Mouse (Mus musculus) brain, embryonic 14.5 days (tissue): ENCODE data around the gene Olfr1253. TPM values are rescaled to one million over a fixed set of nuclear protein-coding genes. Genes with fewer than 3 reads are reported as not detected.

Experiments
- DNase-seq: peaks from one replicate; pipeline ENCODE4 v3.0.0-alpha.2; 2011; ENCODE audit warnings: low read depth
- CTCF ChIP-seq: fragments of 200-500 bp; IDR thresholded peaks from 2 replicates; pipeline ENCODE4 v1.5.1; 2012; ENCODE audit warnings: inconsistent platforms, mild to moderate bottlenecking, moderate library complexity, borderline replicate concordance; ENCODE audit not compliant: insufficient read depth, insufficient read length; ENCODE audit errors: extremely low read depth
- POLR2A ChIP-seq: fragments of 200-500 bp; IDR thresholded peaks from 2 replicates; pipeline ENCODE4 v1.6.1; 2012; ENCODE audit warnings: mild to moderate bottlenecking, inconsistent platforms, borderline replicate concordance; ENCODE audit not compliant: poor library complexity, insufficient read depth, insufficient read length, severe bottlenecking; ENCODE audit errors: extremely low read depth
- polyA plus RNA-seq: library from polyadenylated mRNA; depleted of rRNA; stranded (reverse); fragments of >200 nt; gene quantifications from 2 replicates; pipeline ENCODE4 v1.2.3, GENCODE M21; 2012; rRNA removed

Gene Olfr1253
- not detected in 2 replicates for polyA plus RNA-seq

DNA sequence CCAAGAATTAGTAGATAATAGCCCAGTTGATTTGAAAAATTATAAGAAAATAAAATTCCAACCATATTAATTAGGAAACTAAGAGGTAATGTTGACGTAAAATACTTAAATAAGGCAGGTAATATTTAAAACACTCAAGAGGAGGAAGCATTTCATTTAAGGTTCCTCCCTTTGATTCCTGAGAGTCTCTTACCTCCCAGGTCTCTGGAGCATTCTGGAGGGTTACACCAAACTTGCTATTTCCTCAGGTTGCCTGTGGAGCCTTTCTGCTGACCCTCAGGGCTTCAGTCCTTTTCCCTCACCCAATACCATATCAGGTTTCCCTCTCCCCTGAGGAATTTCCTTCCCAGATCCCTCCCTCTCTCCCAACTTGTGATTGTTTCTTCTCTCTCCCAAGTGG lies at the start of gene Olfr1253:
Gene Olfr1253, minus strand, starts transcription at position 101 of the 400 bp plus-strand sequence.
- DNase-seq = no peak
- TF ChIP-seq CTCF = no peak
- TF ChIP-seq POLR2A = no peak

DNA sequence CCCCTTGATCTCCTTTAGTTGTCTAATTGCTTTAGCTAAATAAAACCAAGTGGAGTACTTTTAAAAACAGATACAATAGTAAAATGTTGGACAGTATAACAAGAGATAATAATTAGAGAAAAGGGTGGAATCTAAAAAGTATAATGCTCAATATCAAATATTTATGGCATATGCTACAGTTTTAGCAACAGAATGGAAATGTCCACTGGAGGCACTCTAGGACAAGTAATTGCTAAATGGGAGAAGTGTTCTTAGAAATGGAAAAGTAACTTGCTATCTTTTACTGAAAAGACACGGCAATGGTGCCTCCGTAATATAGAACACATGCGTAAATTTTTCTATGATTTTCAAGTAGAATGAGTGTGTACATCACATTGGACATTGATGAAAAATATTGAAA lies 42.7 kb upstream of the Olfr1253 start:
- TF ChIP-seq CTCF = no peak
- no peak for TF ChIP-seq POLR2A
- no peak for DNase-seq

DNA sequence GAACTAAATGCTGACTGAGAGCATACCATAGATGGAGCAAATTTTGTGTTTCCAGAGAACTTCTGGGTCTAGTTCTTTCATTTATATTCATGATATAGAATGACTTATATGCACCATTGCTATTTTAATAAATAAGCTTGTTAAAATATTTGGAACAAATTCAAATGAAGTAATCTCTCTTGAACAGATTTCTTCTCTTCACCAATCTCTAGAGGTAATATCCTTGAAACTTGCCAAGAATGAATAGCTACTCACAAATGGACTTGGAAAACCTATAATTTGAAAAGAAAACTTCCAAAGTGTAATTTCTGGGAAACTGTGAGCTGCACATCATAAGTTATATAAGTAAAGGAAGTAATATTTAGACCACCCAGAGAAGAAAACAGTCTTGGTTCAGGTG lies 36.6 kb upstream of the Olfr1253 start, which contains the start of gene Olfr1254:
Gene Olfr1254, minus strand, starts transcription at position 101 of the 400 bp plus-strand sequence.
- no peak for DNase-seq
- no peak for TF ChIP-seq POLR2A
- no peak for TF ChIP-seq CTCF

DNA sequence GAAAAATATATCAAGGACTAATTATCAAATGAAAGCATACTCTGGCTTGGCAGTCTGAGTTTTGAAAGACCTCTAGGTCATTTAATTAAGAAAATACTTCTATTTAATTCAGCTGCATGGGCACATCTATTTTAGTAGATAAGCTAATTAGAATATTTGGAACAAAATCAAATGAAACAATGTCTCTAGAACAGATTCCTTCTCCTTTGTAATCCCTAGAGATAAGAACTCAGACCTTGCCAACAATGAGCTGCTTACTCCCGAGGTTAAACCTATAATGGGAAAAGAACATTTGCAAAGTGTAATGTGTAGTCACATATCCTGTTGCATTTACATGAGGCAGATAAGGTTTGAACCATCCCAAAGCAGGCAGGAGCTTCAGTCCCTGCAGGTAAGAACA lies 32.0 kb downstream of the Olfr1253 start, which contains the start of gene Olfr1252:
Gene Olfr1252, minus strand, starts transcription at position 101 of the 400 bp plus-strand sequence.
- TF ChIP-seq POLR2A (no peak), CTCF (no peak)
- DNase-seq = no peak

Other genes starting within 250 kb of the Olfr1253 start
- not detected in 2 replicates for gene Olfr1243, start 225.6 kb downstream of the Olfr1253 start, polyA plus RNA-seq
- gene Olfr1245, start 178.6 kb downstream of the Olfr1253 start, polyA plus RNA-seq = not detected in 2 replicates
- gene Olfr1246, start 163.9 kb downstream of the Olfr1253 start, polyA plus RNA-seq = not detected in 2 replicates
- not detected in 2 replicates for gene Olfr1247, start 143.0 kb downstream of the Olfr1253 start, polyA plus RNA-seq
- gene Olfr1248, start 138.8 kb downstream of the Olfr1253 start, polyA plus RNA-seq = not detected in 2 replicates
- not detected in 2 replicates for gene Olfr1249, start 122.1 kb downstream of the Olfr1253 start, polyA plus RNA-seq
- not detected in 2 replicates for gene Olfr1250, start 95.6 kb downstream of the Olfr1253 start, polyA plus RNA-seq
- not detected in 2 replicates for gene Olfr1251, start 85.2 kb downstream of the Olfr1253 start, polyA plus RNA-seq
- not detected in 2 replicates for gene Olfr1252, start 32.1 kb downstream of the Olfr1253 start, polyA plus RNA-seq
- not detected in 2 replicates for gene Olfr1254, start 36.5 kb upstream of the Olfr1253 start, polyA plus RNA-seq
- gene Olfr1255, start 55.0 kb upstream of the Olfr1253 start, polyA plus RNA-seq = not detected in 2 replicates
- not detected in 2 replicates for gene Olfr1256, start 84.5 kb upstream of the Olfr1253 start, polyA plus RNA-seq
- gene Olfr48, start 91.1 kb upstream of the Olfr1253 start, polyA plus RNA-seq = 0.07 and 0.13 TPM in 2 replicates
- gene Olfr1257, start 121.3 kb upstream of the Olfr1253 start, polyA plus RNA-seq = not detected in 2 replicates
- not detected in 2 replicates for gene Olfr1258, start 170.2 kb upstream of the Olfr1253 start, polyA plus RNA-seq
- gene Olfr1259, start 191.6 kb upstream of the Olfr1253 start, polyA plus RNA-seq = not detected in 2 replicates
- not detected in 2 replicates for gene Olfr1260, start 217.2 kb upstream of the Olfr1253 start, polyA plus RNA-seq
- not detected in 2 replicates for gene Olfr1261, start 234.1 kb upstream of the Olfr1253 start, polyA plus RNA-seq
- not detected in 2 replicates for gene Olfr1262, start 243.1 kb upstream of the Olfr1253 start, polyA plus RNA-seq